Mouse (Mus musculus) bone marrow, adult 2 months (tissue): Measurements from ENCODE around the gene Lmo4.

Experiments
- CTCF ChIP-seq: fragments of 200-500 bp; IDR thresholded peaks from 2 replicates; pipeline ENCODE4 v1.5.1; 2011; ENCODE audit warnings: low read length, control low read depth; ENCODE audit not compliant: control insufficient read depth, insufficient read depth
- POLR2A ChIP-seq: fragments of 200-500 bp; IDR thresholded peaks from 2 replicates; pipeline ENCODE4 v1.6.1; 2011; ENCODE audit warnings: low read depth, mild to moderate bottlenecking, control low read depth, low read length, borderline replicate concordance; ENCODE audit not compliant: control insufficient read depth

DNA sequence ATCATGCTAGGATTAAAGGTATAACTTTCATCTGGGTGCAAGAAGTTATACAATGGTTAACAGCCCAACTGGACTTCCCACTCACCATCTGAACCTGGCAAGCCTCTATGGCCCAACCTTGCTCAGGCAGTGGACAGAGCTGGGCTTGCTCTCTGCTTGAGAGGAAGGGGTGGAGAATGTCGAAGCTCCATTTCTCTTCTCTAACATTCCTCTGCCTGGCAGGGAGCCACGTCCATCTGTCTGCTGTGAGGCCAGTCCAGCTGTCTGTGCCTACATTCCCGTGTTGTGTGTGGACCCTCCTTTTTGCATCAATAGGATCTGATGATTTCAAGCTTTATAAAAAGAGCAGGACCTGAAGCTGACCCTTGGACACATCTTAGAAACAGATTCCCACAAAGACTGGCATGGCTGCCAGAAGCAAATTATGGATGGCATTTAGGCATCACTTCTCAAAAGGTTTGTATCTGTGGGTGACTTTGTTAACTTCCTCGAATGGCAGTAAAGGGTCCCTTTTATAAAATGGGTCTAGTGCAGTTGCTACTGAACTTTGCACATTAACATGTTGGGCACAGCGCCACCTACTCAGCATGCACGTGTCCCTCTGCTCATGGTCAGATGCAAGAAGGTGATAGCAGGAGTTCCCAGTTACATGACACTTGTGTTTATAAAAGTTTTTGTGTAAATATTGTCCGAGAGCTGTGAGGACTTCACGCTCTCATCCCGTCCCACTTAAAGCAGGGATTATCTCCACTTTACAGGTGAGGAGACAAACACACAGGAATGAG is 20.6 kb upstream of the Lmo4 start:
- TF ChIP-seq CTCF (no peak), POLR2A (no peak)
